Mouse (Mus musculus) heart, adult 2 months (tissue): ENCODE measurements around the gene Prpf6.

ENCODE experiments used
- CTCF ChIP-seq: fragments of 200-600 bp; IDR thresholded peaks from 2 replicates; pipeline ENCODE4 v1.8.1; 2022; ENCODE audit warnings: antibody characterized with exemption, mild to moderate bottlenecking, moderate library complexity
- EP300 ChIP-seq: fragments of 200-500 bp; IDR thresholded peaks from 2 replicates; pipeline ENCODE4 v1.6.1; 2011; ENCODE audit warnings: low read depth, low read length, control low read depth; ENCODE audit not compliant: insufficient read depth
- POLR2A ChIP-seq: fragments of 200-500 bp; IDR thresholded peaks from 2 replicates; pipeline ENCODE4 v1.6.1; 2011; ENCODE audit warnings: mild to moderate bottlenecking, low read depth, low read length, control low read depth; ENCODE audit not compliant: insufficient read depth

DNA sequence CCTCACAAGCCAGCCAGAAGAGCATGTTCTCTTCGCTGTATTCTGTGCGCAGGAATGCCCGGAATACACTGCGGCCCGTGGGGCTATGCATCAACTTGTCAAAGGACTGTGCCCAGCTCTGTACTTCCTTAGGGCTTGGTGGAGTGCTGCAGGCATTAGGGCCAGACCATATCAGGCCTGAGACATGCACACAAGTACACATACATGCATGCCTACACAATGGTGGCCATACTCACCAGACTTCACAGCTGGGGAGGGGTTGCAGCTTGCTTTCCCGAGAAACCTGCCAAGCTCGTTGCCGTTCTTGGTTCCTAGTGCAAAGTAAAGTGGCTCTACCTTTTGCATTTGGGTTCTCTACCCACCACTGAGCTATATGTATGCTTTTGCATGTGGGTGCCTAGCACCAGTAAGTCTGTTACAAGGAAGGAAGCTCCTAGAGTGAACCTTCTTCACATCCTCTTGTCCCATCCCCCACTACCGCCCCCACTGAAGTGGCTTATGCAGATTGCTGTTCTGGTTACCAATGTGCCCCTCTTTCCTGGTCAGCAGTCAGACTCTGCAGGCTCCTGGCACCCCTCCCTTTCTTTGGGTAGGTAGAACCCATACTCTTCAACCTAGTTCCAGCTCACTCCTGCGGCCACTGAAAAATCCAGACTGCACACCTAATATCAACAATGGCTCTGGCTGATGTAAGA is 97.9 kb downstream of the Prpf6 start:
- TF ChIP-seq EP300 = no peak
- no peak for TF ChIP-seq CTCF
- TF ChIP-seq POLR2A = no peak
